Mouse (Mus musculus) heart, postnatal 0 days (tissue): ENCODE measurements around the gene Il2ra. TPM values are rescaled to one million over a fixed set of nuclear protein-coding genes. Genes with fewer than 3 reads are reported as not detected.
A peak's percentile ranks its signal among the peaks of the same experiment; 100 is the strongest.

Experiments used
- ATAC-seq: fragments of 200-750 bp; cut with Nextera tagmentation; 2 replicates; pipeline ENCODE4 v1.8.0; 2017; ENCODE audit warnings: low read depth, moderate number of reproducible peaks, moderate library complexity; ENCODE audit not compliant: insufficient read depth
- DNase-seq: peaks from one replicate; pipeline ENCODE4 v3.0.0-alpha.2; 2016; ENCODE audit warnings: low spot score
- H3K27ac ChIP-seq: fragments of 300-500 bp; sonication (generic); 2 replicates; pipeline ENCODE4 v1.5.1; 2014; ENCODE audit warnings: low read depth, mild to moderate bottlenecking
- H3K27me3 ChIP-seq: fragments of 300-500 bp; sonication (generic); 2 replicates; pipeline ENCODE4 v1.6.1; 2014; ENCODE audit warnings: low read length, mixed read lengths; ENCODE audit not compliant: control insufficient read depth, insufficient read depth
- H3K36me3 ChIP-seq: fragments of 300-500 bp; sonication (generic); replicated peaks from 2 replicates; pipeline ENCODE4 v1.6.1; 2014; ENCODE audit warnings: low read length, mixed read lengths; ENCODE audit not compliant: control insufficient read depth, insufficient read depth
- H3K4me1 ChIP-seq: fragments of 300-500 bp; sonication (generic); 2 replicates; pipeline ENCODE4 v1.6.1; 2014; ENCODE audit warnings: antibody characterized with exemption; ENCODE audit not compliant: control insufficient read depth, insufficient read depth
- H3K4me2 ChIP-seq: fragments of 300-500 bp; sonication (generic); 2 replicates; pipeline ENCODE4 v1.6.1; 2014; ENCODE audit warnings: low read depth, mild to moderate bottlenecking, low read length, moderate library complexity
- H3K4me3 ChIP-seq: fragments of 300-500 bp; sonication (generic); 2 replicates; pipeline ENCODE4 v1.5.1; 2014; ENCODE audit warnings: low read depth, low read length
- H3K9ac ChIP-seq: fragments of 300-500 bp; sonication (generic); replicated peaks from 2 replicates; pipeline ENCODE4 v1.6.1; 2014; ENCODE audit warnings: low read depth, low read length, mixed read lengths
- H3K9me3 ChIP-seq: fragments of 300-500 bp; sonication (generic); replicated peaks from 2 replicates; pipeline ENCODE4 v1.6.1; 2016; ENCODE audit warnings: low read length; ENCODE audit not compliant: control insufficient read depth
- CTCF ChIP-seq: IDR thresholded peaks from 2 replicates; pipeline ENCODE4 v1.5.1; 2016; ENCODE audit warnings: antibody characterized with exemption, control low read depth, low read depth
- EP300 ChIP-seq: IDR thresholded peaks from 2 replicates; pipeline ENCODE4 v1.6.1; 2016; ENCODE audit warnings: antibody characterized with exemption, low read depth
- WGBS: fragments of 180-500 bp; shearing (Covaris S2); extraction: QIAGEN DNeasy Blood & Tissue Kit; methylation state at CpG from one replicate; pipeline ENCODE4 v1.1.7; 2014; 5-methylcytosine and 5-hydroxymethylcytosine counted together
- polyA plus RNA-seq: library from polyadenylated mRNA; unstranded; fragments of >200 nt; fragmentation: Nextera tagmentation; extraction: Ambion mirVana; gene quantifications from 2 replicates; pipeline ENCODE4 v1.2.1, GENCODE M21; 2015
- total RNA-seq: library from RNA; depleted of rRNA; stranded (reverse); fragments of >200 nt; gene quantifications from 2 replicates; pipeline ENCODE4 v1.2.3, GENCODE M21; 2014; ENCODE audit warnings: low replicate concordance

Il2ra gene
- total and polyA plus RNA-seq, 2 experiments from 2014 or later = not detected

- Histone ChIP-seq H3K9me3 (no peaks in the 10 kb centered on the region), H3K36me3 (no peaks in the 10 kb centered on the region), H3K27me3 (no peaks in the 10 kb centered on the region), H3K4me2 (no peak overlapping the region), H3K27ac (no peak overlapping the region), H3K4me3 (no peak overlapping the region), H3K4me1 (no peaks in the 10 kb centered on the region), H3K9ac (no peak overlapping the region)
- no peak for ATAC-seq
- DNase-seq = no peak
- TF ChIP-seq EP300 (no peak), CTCF (no peak)
- WGBS = 23% methylated on average over 3 of the region's 3 CpGs
Observed at GRCm38 (mm10) chr2:11672144-11672543, 29.5 kb downstream of the Il2ra start.

- DNase-seq (no peak), ATAC-seq (no peak)
- no peak for TF ChIP-seq CTCF
- no peak for TF ChIP-seq EP300
- no peak overlapping the region for H3K27ac ChIP-seq
- WGBS = 61% methylated on average over 7 of the region's 7 CpGs
- no peak overlapping the region for H3K4me2 ChIP-seq
- H3K4me1 ChIP-seq = no peaks in the 10 kb centered on the region
- H3K4me3 ChIP-seq = no peak overlapping the region
- no peak overlapping the region for H3K9ac ChIP-seq
- no peaks in the 10 kb centered on the region for H3K9me3 ChIP-seq
- H3K27me3 ChIP-seq = no peaks in the 10 kb centered on the region
- H3K36me3 ChIP-seq = no peaks in the 10 kb centered on the region
Observed at GRCm38 (mm10) chr2:11679626-11680025, 37.0 kb downstream of the Il2ra start.

- WGBS = 49% methylated on average over 4 of the region's 4 CpGs
Observed at GRCm38 (mm10) chr2:11682712-11683111, 40.1 kb downstream of the Il2ra start.

GRCm38 (mm10) chr2:11686512-11686911 is 43.9 kb downstream of the Il2ra start:
- ATAC-seq = no peak
- no peaks in the 10 kb centered on the region for H3K4me1 ChIP-seq
- no peak for DNase-seq
- H3K9me3 ChIP-seq = no peaks in the 10 kb centered on the region
- TF ChIP-seq CTCF = no peak
- no peak for TF ChIP-seq EP300
- H3K4me2 ChIP-seq = no peak overlapping the region
- WGBS = 61% methylated on average over 4 of the region's 4 CpGs
- no peaks in the 10 kb centered on the region for H3K27me3 ChIP-seq
- no peak overlapping the region for H3K27ac ChIP-seq
- H3K36me3 ChIP-seq = no peaks in the 10 kb centered on the region
- no peak overlapping the region for H3K4me3 ChIP-seq
- no peak overlapping the region for H3K9ac ChIP-seq

More at GRCm38 (mm10) chr2:11682712-11683111, 40.1 kb downstream of the Il2ra start:
- TF ChIP-seq CTCF (no peak), EP300 (no peak)
- no peak overlapping the region for H3K9ac ChIP-seq
- no peak for DNase-seq
- no peak overlapping the region for H3K4me2 ChIP-seq
- no peaks in the 10 kb centered on the region for H3K27me3 ChIP-seq
- no peak overlapping the region for H3K27ac ChIP-seq
- H3K4me3 ChIP-seq = no peak overlapping the region
- no peaks in the 10 kb centered on the region for H3K9me3 ChIP-seq
- H3K36me3 ChIP-seq = no peaks in the 10 kb centered on the region
- no peaks in the 10 kb centered on the region for H3K4me1 ChIP-seq
- no peak for ATAC-seq

DNA sequence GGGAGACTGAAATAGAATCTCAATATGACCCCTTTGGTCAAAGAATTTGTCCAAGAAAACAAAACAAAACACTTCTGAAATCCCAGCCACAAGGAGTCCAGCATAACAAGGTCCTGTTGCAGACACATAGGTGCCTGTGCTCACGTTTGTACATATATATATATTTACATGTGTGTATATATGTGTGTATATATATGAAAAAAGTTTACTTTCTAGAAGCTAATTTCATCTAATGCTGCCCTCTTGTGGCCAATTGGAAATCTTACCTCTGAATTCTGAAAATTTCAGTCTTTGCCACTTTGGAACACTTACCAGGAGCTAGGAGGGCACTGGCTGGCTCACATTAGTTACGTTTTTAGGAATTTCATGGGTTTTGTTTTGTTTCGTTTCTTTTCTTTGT is 44.8 kb downstream of the Il2ra start:
- H3K4me3 ChIP-seq = no peak overlapping the region
- no peaks in the 10 kb centered on the region for H3K9me3 ChIP-seq
- TF ChIP-seq EP300 (no peak), CTCF (peak; percentile 33)
- DNase-seq (peak; percentile 33), ATAC-seq (no peak)
- no peak overlapping the region for H3K27ac ChIP-seq
- H3K9ac ChIP-seq = no peak overlapping the region
- H3K4me1 ChIP-seq = no peaks in the 10 kb centered on the region
- no peak overlapping the region for H3K4me2 ChIP-seq
- WGBS = 8% methylated on average over 3 of the region's 3 CpGs
- H3K36me3 ChIP-seq = no peaks in the 10 kb centered on the region
- H3K27me3 ChIP-seq = no peaks in the 10 kb centered on the region

- no peak overlapping the region for H3K9ac ChIP-seq
- 49% methylated on average over 8 of the region's 8 CpGs for WGBS
- H3K4me1 ChIP-seq = no peaks in the 10 kb centered on the region
- ATAC-seq = no peak
- H3K4me3 ChIP-seq = no peak overlapping the region
- no peak overlapping the region for H3K27ac ChIP-seq
- no peaks in the 10 kb centered on the region for H3K36me3 ChIP-seq
- H3K4me2 ChIP-seq = no peak overlapping the region
- DNase-seq = no peak
- no peaks in the 10 kb centered on the region for H3K9me3 ChIP-seq
- H3K27me3 ChIP-seq = no peaks in the 10 kb centered on the region
- TF ChIP-seq CTCF = no peak
- TF ChIP-seq EP300 = no peak
Observed at GRCm38 (mm10) chr2:11690201-11690890, 47.7 kb downstream of the Il2ra start.
